In genomic region chr13:45418986-45419385, GRCm38 (mm10) we compare ENCODE assay signal across 14 mouse cellular contexts. TPM values are rescaled to one million over a fixed set of nuclear protein-coding genes. Genes with fewer than 3 reads are reported as not detected.
DNase-seq lines count a peak whose midpoint lies in the region; ATAC-seq and TF ChIP-seq lines count a peak whose summit lies in the region.
"Had no signal": no experiment of that assay in that cellular context is flagged by ENCODE, and none has a peak within 500 bp of the region (broad histone marks: within the 10 kb centered on the region; RNA-seq: fewer than 3 reads in every experiment).

No protein-coding gene starts in this region.

- H3K4me2 ChIP-seq in embryonic facial prominence, embryonic 15.5 days (replicated peaks): peak overlapping the region; percentile 3; the same call in 1 of the 2 replicates
- peak overlapping the region; percentile 30; the same call in 1 of the 2 replicates for H3K4me2 ChIP-seq in midbrain, embryonic 13.5 days (replicated peaks)
- H3K4me2 ChIP-seq in lung, postnatal 0 days (replicated peaks; ENCODE audit: low read depth, low read length): no peak overlapping the region
- H3K4me2 ChIP-seq: embryonic facial prominence, embryonic 12.5 days had no signal

- no peak for TF ChIP-seq CTCF in lung, postnatal 0 days (IDR thresholded peaks at IDR 0.05)

- no peaks in the 10 kb centered on the region for H3K9me3 ChIP-seq in embryonic facial prominence, embryonic 15.5 days (replicated peaks)
- no peaks in the 10 kb centered on the region for H3K9me3 ChIP-seq in midbrain, embryonic 13.5 days
- H3K9me3 ChIP-seq in lung, postnatal 0 days (ENCODE audit: low read length): no peaks in the 10 kb centered on the region
- H3K9me3 ChIP-seq: embryonic facial prominence, embryonic 12.5 days had no signal

- no peak for ATAC-seq in embryonic facial prominence, embryonic 15.5 days (ENCODE audit: insufficient number of reproducible peaks, low FRiP score, low TSS enrichment, low read depth)
- no peak for ATAC-seq in midbrain, embryonic 13.5 days
- ATAC-seq in lung, postnatal 0 days: no peak

- H3K9ac ChIP-seq in embryonic facial prominence, embryonic 15.5 days: no peak overlapping the region
- no peak overlapping the region for H3K9ac ChIP-seq in midbrain, embryonic 13.5 days (replicated peaks)
- H3K9ac ChIP-seq in lung, postnatal 0 days (replicated peaks; ENCODE audit: low read depth): no peak overlapping the region
- H3K9ac ChIP-seq: embryonic facial prominence, embryonic 12.5 days had no signal

- peaks cover 45% of the 10 kb centered on the region for H3K4me1 ChIP-seq in embryonic facial prominence, embryonic 15.5 days
- peaks cover 33% of the 10 kb centered on the region for H3K4me1 ChIP-seq in midbrain, embryonic 13.5 days (replicated peaks)
- H3K4me1 ChIP-seq in lung, postnatal 0 days (ENCODE audit: insufficient read depth, low read depth, low read length): no peaks in the 10 kb centered on the region

- H3K36me3 ChIP-seq in embryonic facial prominence, embryonic 15.5 days: no peaks in the 10 kb centered on the region
- no peaks in the 10 kb centered on the region for H3K36me3 ChIP-seq in midbrain, embryonic 13.5 days
- no peaks in the 10 kb centered on the region for H3K36me3 ChIP-seq in lung, postnatal 0 days (ENCODE audit: insufficient read depth, low read length)
- H3K36me3 ChIP-seq: embryonic facial prominence, embryonic 12.5 days had no signal

- H3K27me3 ChIP-seq in embryonic facial prominence, embryonic 15.5 days: no peaks in the 10 kb centered on the region
- peaks cover 3% of the 10 kb centered on the region; the same call in 1 of the 2 replicates for H3K27me3 ChIP-seq in midbrain, embryonic 13.5 days
- H3K27me3 ChIP-seq in lung, postnatal 0 days (replicated peaks; ENCODE audit: insufficient read depth, low read length): no peaks in the 10 kb centered on the region
- H3K27me3 ChIP-seq: embryonic facial prominence, embryonic 12.5 days had no signal

- H3K4me3 ChIP-seq in embryonic facial prominence, embryonic 15.5 days (replicated peaks): no peak overlapping the region
- H3K4me3 ChIP-seq in midbrain, embryonic 13.5 days (replicated peaks): no peak overlapping the region
- H3K4me3 ChIP-seq in lung, postnatal 0 days (ENCODE audit: low read depth, low read length): no peak overlapping the region
- H3K4me3 ChIP-seq: embryonic facial prominence, embryonic 12.5 days; heart, adult 2 months had no signal

- WGBS in embryonic facial prominence, embryonic 15.5 days: 26% methylated on average over 12 of the region's 12 CpGs
- WGBS in midbrain, embryonic 13.5 days: 34% methylated on average over 12 of the region's 12 CpGs
- WGBS in lung, postnatal 0 days: 82% methylated on average over 12 of the region's 12 CpGs

- TF ChIP-seq EP300 in lung, postnatal 0 days (IDR thresholded peaks at IDR 0.05): no peak

- no peak overlapping the region for H3K27ac ChIP-seq in embryonic facial prominence, embryonic 15.5 days (replicated peaks)
- H3K27ac ChIP-seq in midbrain, embryonic 13.5 days: peak overlapping the region; percentile 57; the same call in 1 of the 2 replicates
- H3K27ac ChIP-seq in lung, postnatal 0 days (ENCODE audit: low read length): no peak overlapping the region
- H3K27ac ChIP-seq: embryonic facial prominence, embryonic 12.5 days; heart, adult 2 months had no signal

- peak; percentile 65 for DNase-seq in retina, postnatal 1 day
- no peak for DNase-seq in retina, embryonic 14.5 days (ENCODE audit: low spot score)
- DNase-seq in frontal cortex, postnatal 25 days (ENCODE audit: low spot score in 2 of 2): no peak
- no peak for DNase-seq in cerebellum, postnatal 14 days
- no peak for DNase-seq in lung, postnatal 0 days (ENCODE audit: low spot score)
- DNase-seq: cerebellum, adult 8-10 months; heart, adult 2 months; heart, postnatal 14 days; kidney, adult 18-20 months; lung, adult 2 months; right cerebral cortex, postnatal 25 days had no signal

RNA-seq across cellular contexts. Expression of gene Mylip, which starts 29.4 kb away (rescaled TPM):
- 35.2 and 36.1 TPM in 2 replicates for polyA plus RNA-seq in embryonic facial prominence, embryonic 15.5 days (2015; fragmentation: Nextera tagmentation; extraction: Ambion mirVana)
- 3.7 TPM in 2 replicates for polyA plus RNA-seq in midbrain, embryonic 13.5 days (2015; fragmentation: Nextera tagmentation; extraction: Ambion mirVana)
- 6.8 and 9.3 TPM in 2 replicates for polyA plus RNA-seq in lung, postnatal 0 days (2015; fragmentation: Nextera tagmentation; extraction: Ambion mirVana)
